Mouse (Mus musculus): ENCODE results near the gene 4930572O03Rik.
"Not testable (repeated sequence)": the region's sequence is repeated elsewhere in the genome, so short reads cannot be mapped to it uniquely, and the experiment has no call there.

The 4930572O03Rik gene

GRCm38 (mm10) chr5:15616195-15616594 lies 40.7 kb downstream of the 4930572O03Rik start:
- CTCF ChIA-PET = not testable (repeated sequence)

- CTCF ChIA-PET = not testable (repeated sequence)
Measured at GRCm38 (mm10) chr5:15610695-15611094, 46.2 kb downstream of the 4930572O03Rik start.

GRCm38 (mm10) chr5:15606677-15607076 lies 50.2 kb downstream of the 4930572O03Rik start:
- CTCF ChIA-PET = not testable (repeated sequence)

- CTCF ChIA-PET = not testable (repeated sequence)
Measured at GRCm38 (mm10) chr5:15603585-15603984, 53.3 kb downstream of the 4930572O03Rik start.

GRCm38 (mm10) chr5:15603008-15603407 lies 53.9 kb downstream of the 4930572O03Rik start:
- CTCF ChIA-PET = not testable (repeated sequence)

GRCm38 (mm10) chr5:15602424-15602947 lies 54.4 kb downstream of the 4930572O03Rik start:
- CTCF ChIA-PET = not testable (repeated sequence)

Data from spleen, embryonic (tissue).